In the genomic region with DNA sequence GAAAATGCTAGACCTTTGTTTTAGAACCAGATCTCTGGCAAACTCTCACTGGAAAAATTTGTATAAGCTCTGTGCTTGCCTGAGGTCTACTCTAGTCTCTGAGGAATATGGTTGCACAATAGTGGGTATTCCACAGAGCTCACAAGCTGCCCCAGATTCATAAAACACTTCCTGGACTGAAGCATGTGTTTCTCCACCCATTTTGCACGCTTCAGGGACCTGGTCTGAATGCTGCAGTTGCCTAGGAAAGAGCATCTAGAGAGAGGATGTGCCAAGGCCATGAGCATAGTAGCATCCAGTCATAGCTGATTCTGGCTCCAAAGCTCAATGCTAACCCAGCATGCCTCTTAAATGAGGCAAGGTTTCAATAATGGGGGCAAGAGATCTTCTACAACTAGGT, we compare ENCODE assay signal across 10 mouse cellular contexts.
A peak's percentile ranks its signal among the peaks of the same experiment; 100 is the strongest.
DNase-seq lines count a peak whose midpoint lies in the region; ATAC-seq and TF ChIP-seq lines count a peak whose summit lies in the region.
"Had no signal": no experiment of that assay in that cellular context is flagged by ENCODE, and none has a peak within 500 bp of the region (broad histone marks: within the 10 kb centered on the region; RNA-seq: fewer than 3 reads in every experiment).

No protein-coding gene starts in this region.

- H3K36me3 ChIP-seq in forebrain, embryonic 13.5 days (ENCODE audit: poor library complexity, severe bottlenecking): peaks cover 41% of the 10 kb centered on the region
- H3K36me3 ChIP-seq in forebrain, embryonic 10.5 days (replicated peaks): peaks cover 57% of the 10 kb centered on the region
- H3K36me3 ChIP-seq in kidney, postnatal 0 days (ENCODE audit: insufficient read depth, low read length): 0 out of 2 replicates have a peak, but pooled peaks cover 4% of the 10 kb centered on the region
- no peaks in the 10 kb centered on the region for H3K36me3 ChIP-seq in liver, postnatal 0 days (replicated peaks; ENCODE audit: insufficient read depth, low read length)
- H3K36me3 ChIP-seq: G1E had no signal

- no peak for TF ChIP-seq EP300 in liver, postnatal 0 days (IDR thresholded peaks at IDR 0.05; ENCODE audit: low read depth)

- no peak for TF ChIP-seq CTCF in kidney, postnatal 0 days (IDR thresholded peaks at IDR 0.05; ENCODE audit: low read depth)
- TF ChIP-seq CTCF in liver, postnatal 0 days (IDR thresholded peaks at IDR 0.05; ENCODE audit: low read depth): no peak

- H3K27me3 ChIP-seq in forebrain, embryonic 13.5 days: no peaks in the 10 kb centered on the region
- no peaks in the 10 kb centered on the region for H3K27me3 ChIP-seq in forebrain, embryonic 10.5 days (ENCODE audit: poor library complexity, severe bottlenecking)
- H3K27me3 ChIP-seq in kidney, postnatal 0 days (ENCODE audit: insufficient read depth, low read length): no peaks in the 10 kb centered on the region
- no peaks in the 10 kb centered on the region for H3K27me3 ChIP-seq in liver, postnatal 0 days (ENCODE audit: insufficient read depth, low read length)
- H3K27me3 ChIP-seq: embryonic facial prominence, embryonic 12.5 days had no signal

- H3K4me3 ChIP-seq in forebrain, embryonic 13.5 days: no peak overlapping the region
- H3K4me3 ChIP-seq in forebrain, embryonic 10.5 days: no peak overlapping the region
- no peak overlapping the region for H3K4me3 ChIP-seq in kidney, postnatal 0 days (replicated peaks; ENCODE audit: low read depth, low read length)
- no peak overlapping the region for H3K4me3 ChIP-seq in liver, postnatal 0 days (ENCODE audit: low read depth, low read length)
- H3K4me3 ChIP-seq: embryonic facial prominence, embryonic 12.5 days had no signal

- WGBS in forebrain, embryonic 13.5 days: 69% methylated on average over 1 of the region's 1 CpGs
- 79% methylated on average over 1 of the region's 1 CpGs for WGBS in forebrain, embryonic 10.5 days
- WGBS in kidney, postnatal 0 days: 47% methylated on average over 1 of the region's 1 CpGs
- 40% methylated on average over 1 of the region's 1 CpGs for WGBS in liver, postnatal 0 days (ENCODE audit: insufficient replicate concordance)

- H3K4me1 ChIP-seq in forebrain, embryonic 13.5 days: 0 out of 2 replicates have a peak, but pooled peaks cover 13% of the 10 kb centered on the region
- H3K4me1 ChIP-seq in forebrain, embryonic 10.5 days: peaks cover 22% of the 10 kb centered on the region
- no peaks in the 10 kb centered on the region for H3K4me1 ChIP-seq in kidney, postnatal 0 days (replicated peaks; ENCODE audit: insufficient read depth, low read length)
- no peaks in the 10 kb centered on the region for H3K4me1 ChIP-seq in liver, postnatal 0 days (ENCODE audit: insufficient read depth)
- H3K4me1 ChIP-seq: embryonic facial prominence, embryonic 12.5 days had no signal

- no peak overlapping the region for H3K4me2 ChIP-seq in forebrain, embryonic 13.5 days
- no peak overlapping the region for H3K4me2 ChIP-seq in kidney, postnatal 0 days (ENCODE audit: low read length)
- H3K4me2 ChIP-seq in liver, postnatal 0 days (ENCODE audit: low read depth, low read length): no peak overlapping the region
- H3K4me2 ChIP-seq: embryonic facial prominence, embryonic 12.5 days had no signal

- H3K27ac ChIP-seq in forebrain, embryonic 13.5 days: no peak overlapping the region
- no peak overlapping the region for H3K27ac ChIP-seq in forebrain, embryonic 10.5 days
- H3K27ac ChIP-seq in kidney, postnatal 0 days: peak overlapping the region; percentile 19; the same call in 1 of the 2 replicates
- H3K27ac ChIP-seq in liver, postnatal 0 days (ENCODE audit: low read depth): no peak overlapping the region
- H3K27ac ChIP-seq: embryonic facial prominence, embryonic 12.5 days had no signal

- ATAC-seq in forebrain, embryonic 13.5 days: peak; percentile 50; the same call in 1 of the 2 replicates
- no peak for ATAC-seq in kidney, postnatal 0 days (replicated peaks; ENCODE audit: low FRiP score, low read depth)
- no peak for ATAC-seq in liver, postnatal 0 days

- H3K9ac ChIP-seq in forebrain, embryonic 13.5 days: no peak overlapping the region
- H3K9ac ChIP-seq in kidney, postnatal 0 days (ENCODE audit: low read depth, low read length): no peak overlapping the region
- H3K9ac ChIP-seq in liver, postnatal 0 days (replicated peaks): no peak overlapping the region
- H3K9ac ChIP-seq: embryonic facial prominence, embryonic 12.5 days had no signal

- H3K9me3 ChIP-seq in forebrain, embryonic 13.5 days (replicated peaks): no peaks in the 10 kb centered on the region
- no peaks in the 10 kb centered on the region for H3K9me3 ChIP-seq in forebrain, embryonic 10.5 days
- no peaks in the 10 kb centered on the region for H3K9me3 ChIP-seq in kidney, postnatal 0 days (replicated peaks; ENCODE audit: low read length)
- no peaks in the 10 kb centered on the region for H3K9me3 ChIP-seq in liver, postnatal 0 days (ENCODE audit: low read length)
- H3K9me3 ChIP-seq: embryonic facial prominence, embryonic 12.5 days; G1E had no signal

- no peak for DNase-seq in forebrain, embryonic 10.5 days (ENCODE audit: extremely low spot score, low spot score)
- DNase-seq in right cerebral cortex, postnatal 10 days (ENCODE audit: low spot score in 2 of 2): peak; percentile 33 to 38
- no peak for DNase-seq in right cerebral cortex, postnatal 14 days
- peak; percentile 25 for DNase-seq in kidney, postnatal 0 days (ENCODE audit: low spot score)
- DNase-seq in skeletal muscle tissue, adult 2 months (ENCODE audit: low read depth, low spot score): peak; percentile 81
- no peak for DNase-seq in urinary bladder, postnatal 10 days (ENCODE audit: low spot score)
- no peak for DNase-seq in liver, postnatal 0 days

Comparison
In these comparisons a context has a peak if more than half of its experiments do, and no peak if none do; other contexts are left out.
1. DNase-seq: peak in right cerebral cortex, postnatal 10 days (2 of 2), kidney, postnatal 0 days (single experiment) and skeletal muscle tissue, adult 2 months (single experiment); none in forebrain, embryonic 10.5 days (single experiment), right cerebral cortex, postnatal 14 days (single experiment), urinary bladder, postnatal 10 days (single experiment) and liver, postnatal 0 days (single experiment).